Mouse (Mus musculus): ENCODE measurements around the gene Fam196b.

- TF ChIP-seq TAL1 (IDR thresholded peaks at IDR 0.05; ENCODE audit: low read length) (no peak), GATA1 (IDR thresholded peaks at IDR 0.05; ENCODE audit: low read length) (no peak)
Observed at GRCm38 (mm10) chr11:34431371-34431770, 116.7 kb downstream of the Fam196b start.
